Mouse (Mus musculus) heart, postnatal 10 days (tissue): Measurements from ENCODE around the gene Pax3. TPM values are rescaled to one million over a fixed set of nuclear protein-coding genes. Genes with fewer than 3 reads are reported as not detected.
A peak's percentile ranks its signal among the peaks of the same experiment; 100 is the strongest.

Experiments
- DNase-seq, 2 experiments: peaks; one replicate each; pipeline ENCODE4 v3.0.0; 2021
- intact Hi-C: fragments of 180-260 bp; cut with DNase I; formaldehyde crosslinking; loops from one replicate; pipeline ENCODE4 v1.15.1; 2025
- total RNA-seq, 2 experiments: library from RNA; stranded (reverse); gene quantifications; 2 replicates each; pipeline ENCODE4 v1.2.3; 2021

The Pax3 gene
- total RNA-seq, 2 experiments from 2014 or later: 0.15 TPM; not detected in 1

DNA sequence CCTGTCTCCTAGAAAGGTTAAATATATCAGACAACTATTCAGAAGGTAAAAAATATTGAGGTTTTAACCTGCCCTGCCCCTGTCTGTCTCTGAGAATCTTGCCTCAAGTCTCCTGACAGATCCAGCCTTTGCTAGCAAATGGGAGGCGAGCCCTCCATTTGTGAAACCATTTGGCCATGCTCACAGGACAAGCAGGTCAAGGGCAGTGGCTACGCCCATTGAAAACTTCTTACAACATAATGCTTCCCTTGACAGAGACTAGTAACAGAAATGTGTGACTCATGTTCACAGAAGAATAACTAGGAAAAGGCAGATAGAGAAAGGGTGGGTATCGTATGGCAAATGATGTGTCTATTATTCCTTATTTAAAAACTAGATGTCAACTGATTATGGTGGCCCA, 80.9 kb downstream of the Pax3 start:
- no peak for DNase-seq
- intact Hi-C loops: no loop called here

DNA sequence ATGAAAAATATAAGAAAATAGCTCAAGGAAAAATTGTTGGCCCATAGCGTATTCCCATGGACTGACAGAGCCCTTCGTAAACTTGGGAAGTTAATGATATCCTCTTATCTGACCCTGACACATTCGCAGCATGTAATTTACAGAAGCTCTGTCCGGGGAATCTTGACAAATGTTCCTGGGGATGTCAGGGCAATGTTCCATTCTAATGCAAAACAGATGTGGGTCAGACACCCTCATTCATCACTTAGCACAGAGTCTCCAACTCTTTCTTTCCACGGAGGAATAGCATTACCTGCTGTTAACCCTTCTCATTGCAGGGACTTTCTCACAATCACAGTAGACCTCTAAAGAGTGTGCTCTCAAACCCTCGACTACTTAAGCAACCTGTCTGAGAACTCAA, 86.6 kb downstream of the Pax3 start:
- DNase-seq: no peak
- intact Hi-C loops: no loop called here

DNA sequence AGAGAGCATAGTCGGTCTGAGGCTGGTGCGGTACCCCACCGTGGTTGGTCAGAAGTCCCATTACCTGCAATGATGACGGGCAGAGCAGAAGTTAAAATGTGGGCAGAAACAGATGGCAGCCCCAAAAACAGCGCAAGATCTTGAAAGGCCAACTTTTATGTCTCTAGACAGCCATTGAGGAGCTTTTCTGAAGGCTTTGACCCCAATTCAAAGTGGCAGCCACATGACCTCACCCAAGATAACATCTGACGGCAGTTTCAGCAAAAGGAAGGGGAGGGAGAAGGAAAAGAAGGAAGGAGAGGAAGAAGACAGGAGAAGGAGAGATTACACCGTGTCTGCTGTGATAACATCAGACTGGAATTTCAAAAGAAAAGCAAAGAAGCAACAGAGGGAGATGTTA, 93.4 kb downstream of the Pax3 start:
- no peak for DNase-seq
- intact Hi-C loops: no loop called here

DNA sequence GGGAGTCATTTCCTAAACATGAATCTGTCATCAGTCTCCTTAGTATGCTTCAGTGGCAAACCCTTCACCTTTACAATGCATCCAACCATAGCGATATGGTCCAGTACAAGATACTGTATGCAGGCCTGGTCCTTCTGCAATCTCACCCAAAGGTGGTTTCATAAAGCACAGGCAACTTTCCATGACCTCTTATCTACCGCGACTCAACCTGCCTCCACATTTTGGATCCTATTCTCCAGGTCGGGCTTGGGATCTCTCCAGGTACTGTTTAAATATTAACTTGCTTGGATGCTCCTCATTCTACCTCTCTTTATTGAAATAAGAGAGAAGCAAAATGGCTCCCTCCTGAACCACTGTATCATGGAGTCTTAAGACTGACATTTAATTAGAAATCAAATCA, 103.3 kb downstream of the Pax3 start:
- intact Hi-C loops: no loop called here

GRCm38 (mm10) chr1:78088646-78089045, 108.3 kb downstream of the Pax3 start:
- intact Hi-C loops: no loop called here
- no peak for DNase-seq

More for the DNA sequence above, 103.3 kb downstream of the Pax3 start:
- no peak for DNase-seq

GRCm38 (mm10) chr1:78081761-78082160, 115.2 kb downstream of the Pax3 start:
- intact Hi-C loops: no loop called here
- DNase-seq: no peak

- no peak for DNase-seq
- intact Hi-C loops: no loop called here
Observed at GRCm38 (mm10) chr1:78060850-78061249, 136.1 kb downstream of the Pax3 start.

- peak; percentile 2 to 8 for DNase-seq
- intact Hi-C loops: no loop called here
Observed at GRCm38 (mm10) chr1:78057939-78058338, 139.0 kb downstream of the Pax3 start.

- no peak for DNase-seq
- intact Hi-C loops: no loop called here
Observed at GRCm38 (mm10) chr1:78053677-78054076, 143.3 kb downstream of the Pax3 start.

Other genes starting within 250 kb of the Pax3 start
- not detected for gene Sgpp2, start 113.2 kb upstream of the Pax3 start, total RNA-seq